Comparison of ENCODE assay signal across 8 mouse cellular contexts in genomic region chr6:47191277-47191800, GRCm38 (mm10).
DNase-seq lines count a peak whose midpoint lies in the region; ATAC-seq and TF ChIP-seq lines count a peak whose summit lies in the region.

No protein-coding gene starts in this region.

- H3K4me2 ChIP-seq in heart, embryonic 13.5 days: peak overlapping the region; percentile 73
- peak overlapping the region; percentile 41; the same call in 1 of the 2 replicates for H3K4me2 ChIP-seq in stomach, embryonic 15.5 days

- peak overlapping the region; percentile 69; the same call in 1 of the 2 replicates for H3K9ac ChIP-seq in ES-E14 (ENCODE audit: insufficient read depth, low read depth, low read length, poor library complexity, severe bottlenecking)
- H3K9ac ChIP-seq in heart, embryonic 13.5 days: peak overlapping the region; percentile 63; the same call in 1 of the 2 replicates
- H3K9ac ChIP-seq in stomach, embryonic 15.5 days: no peak overlapping the region

- no peaks in the 10 kb centered on the region; the same call in 1 of the 2 replicates for H3K27me3 ChIP-seq in heart, embryonic 13.5 days (replicated peaks)
- H3K27me3 ChIP-seq in stomach, embryonic 15.5 days (replicated peaks): no peaks in the 10 kb centered on the region

- in situ Hi-C loops in ES-E14 (cut with MboI; ENCODE audit: low sequenced_read_pairs in 2 of 2, unreplicated experiment in 2 of 2): no loop called here

- H3K27ac ChIP-seq in ES-E14 (ENCODE audit: insufficient read depth, low read depth, low read length, poor library complexity, severe bottlenecking): no peak overlapping the region; the same call in 1 of the 2 replicates
- H3K27ac ChIP-seq in heart, embryonic 13.5 days (replicated peaks): 0 out of 2 replicates have a peak overlapping the region, but pooled peaks have one; percentile 36
- H3K27ac ChIP-seq in stomach, embryonic 15.5 days: no peak overlapping the region

- H3K4me3 ChIP-seq in ES-E14 (ENCODE audit: insufficient read depth in 1 of 2, low read depth in 1 of 2, low read length in 2 of 2, poor library complexity in 1 of 2, severe bottlenecking in 1 of 2): peak overlapping the region in 1 of 2 experiments; percentile 59; a peak in 2 of 4 replicates
- H3K4me3 ChIP-seq in heart, embryonic 13.5 days: peak overlapping the region; percentile 46
- H3K4me3 ChIP-seq in stomach, embryonic 15.5 days (replicated peaks): peak overlapping the region; percentile 14; the same call in 1 of the 2 replicates

- H3K36me3 ChIP-seq in ES-E14 (ENCODE audit: control insufficient read depth, insufficient read depth, low read length, poor library complexity, severe bottlenecking): peaks cover 9% of the 10 kb centered on the region
- H3K36me3 ChIP-seq in heart, embryonic 13.5 days: no peaks in the 10 kb centered on the region
- H3K36me3 ChIP-seq in stomach, embryonic 15.5 days: no peaks in the 10 kb centered on the region

- peaks cover 0 to 2% of the 10 kb centered on the region in 2 experiments; a peak in 1 of 4 replicates for H3K4me1 ChIP-seq in ES-E14 (ENCODE audit: control insufficient read depth in 2 of 2, insufficient read depth in 2 of 2, low read length in 2 of 2, poor library complexity in 1 of 2)
- H3K4me1 ChIP-seq in heart, embryonic 13.5 days: peaks cover 11% of the 10 kb centered on the region
- H3K4me1 ChIP-seq in stomach, embryonic 15.5 days: no peaks in the 10 kb centered on the region

- DNase-seq in gastrocnemius, adult 18-20 months (ENCODE audit: low spot score): peak; percentile 53
- DNase-seq in gastrocnemius, postnatal 25 days: no peak
- DNase-seq in ES-E14 (ENCODE audit: low read depth, low spot score): no peak
- DNase-seq in cerebellum, postnatal 25 days: peak; percentile 43 to 64
- DNase-seq in layer of hippocampus, adult 9-10 months (ENCODE audit: low spot score): peak; percentile 10
- DNase-seq in lung, postnatal 14 days: peak; percentile 62

- no peak for ATAC-seq in heart, embryonic 13.5 days (ENCODE audit: extremely low read depth, insufficient number of reproducible peaks, low FRiP score, low TSS enrichment)
- ATAC-seq in stomach, embryonic 15.5 days (ENCODE audit: insufficient read depth, low FRiP score, low read depth): no peak

- 12% methylated on average over 7 of the region's 7 CpGs for WGBS in heart, embryonic 13.5 days
- WGBS in stomach, embryonic 15.5 days: 17% methylated on average over 7 of the region's 7 CpGs

- no peaks in the 10 kb centered on the region for H3K9me3 ChIP-seq in ES-E14 (ENCODE audit: control insufficient read depth, insufficient read depth, low read depth, low read length)
- no peaks in the 10 kb centered on the region for H3K9me3 ChIP-seq in heart, embryonic 13.5 days
- H3K9me3 ChIP-seq in stomach, embryonic 15.5 days: no peaks in the 10 kb centered on the region

TF ChIP-seq in ES-E14, 5 proteins besides CTCF, POLR2A, EP300 and RAD21:
- TF ChIP-seq ZNF384 (IDR thresholded peaks at IDR 0.05; ENCODE audit: low read depth, low read length) (peak; percentile 72; the same call in 1 of the 2 replicates), ZC3H11A (IDR thresholded peaks at IDR 0.05; ENCODE audit: borderline replicate concordance, low read depth, low read length) (no peak)

Comparison
In these comparisons a context has a peak if more than half of its experiments do, and no peak if none do; other contexts are left out.
1. DNase-seq: peak in gastrocnemius, adult 18-20 months (single experiment), cerebellum, postnatal 25 days (2 of 2), layer of hippocampus, adult 9-10 months (single experiment) and lung, postnatal 14 days (single experiment); none in gastrocnemius, postnatal 25 days (single experiment) and ES-E14 (single experiment).